Mouse (Mus musculus): ENCODE measurements at regions not wholly inside any gene's neighbourhood (a gene's known extent, or its start where the extent isn't known, plus 50 kb on each side); places are given as distances from the start of the nearest gene placed in this dataset.

DNA sequence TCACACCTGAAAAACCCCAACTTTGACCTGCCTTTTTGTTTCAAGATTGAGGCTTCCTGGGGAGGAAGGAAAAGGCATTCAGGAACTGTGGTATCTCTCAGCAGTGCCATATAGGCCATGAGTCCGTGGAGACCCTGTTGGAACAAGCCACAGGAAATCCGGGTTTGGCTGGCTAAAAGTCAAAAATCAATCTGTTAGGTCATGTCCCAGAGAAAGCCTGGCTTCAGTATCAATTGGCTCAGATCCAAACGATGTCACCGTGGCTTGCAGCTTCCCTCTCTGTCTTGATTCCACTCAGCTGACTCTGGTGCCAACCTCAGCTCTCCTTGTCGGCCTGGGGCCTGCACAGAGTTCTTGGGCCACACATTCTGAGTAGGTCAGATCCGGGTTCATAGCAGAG is 191.1 kb downstream of the Shq1 start:
- TF ChIP-seq CTCF (IDR thresholded peaks at IDR 0.05; ENCODE audit: insufficient read depth, low read length) (no peak), POLR2A (IDR thresholded peaks at IDR 0.05; ENCODE audit: borderline replicate concordance, extremely low read depth, low read depth, low read length) (no peak)
